Mouse (Mus musculus) stomach, postnatal 0 days (tissue): ENCODE measurements around the gene Cnr2. TPM values are rescaled to one million over a fixed set of nuclear protein-coding genes. Genes with fewer than 3 reads are reported as not detected.
A peak's percentile ranks its signal among the peaks of the same experiment; 100 is the strongest.

Experiments used
- ATAC-seq: fragments of 200-750 bp; cut with Nextera tagmentation; 2 replicates; pipeline ENCODE4 v1.8.0; 2017; ENCODE audit not compliant: low FRiP score, low TSS enrichment
- DNase-seq: peaks from one replicate; pipeline ENCODE4 v3.0.0-alpha.2; 2016; ENCODE audit warnings: low spot score
- H3K27ac ChIP-seq: fragments of 300-500 bp; sonication (generic); replicated peaks from 2 replicates; pipeline ENCODE4 v1.5.1; 2014; ENCODE audit warnings: mild to moderate bottlenecking, control low read depth
- H3K27me3 ChIP-seq: fragments of 300-500 bp; sonication (generic); 2 replicates; pipeline ENCODE4 v1.6.1; 2014; ENCODE audit warnings: low read length; ENCODE audit not compliant: control insufficient read depth, insufficient read depth
- H3K36me3 ChIP-seq: fragments of 300-500 bp; sonication (generic); 2 replicates; pipeline ENCODE4 v1.6.1; 2014; ENCODE audit warnings: low read length, mixed read lengths; ENCODE audit not compliant: control insufficient read depth, insufficient read depth
- H3K4me1 ChIP-seq: fragments of 300-500 bp; sonication (generic); replicated peaks from 2 replicates; pipeline ENCODE4 v1.6.1; 2014; ENCODE audit warnings: antibody characterized with exemption; ENCODE audit not compliant: control insufficient read depth, insufficient read depth
- H3K4me2 ChIP-seq: fragments of 300-500 bp; sonication (generic); replicated peaks from 2 replicates; pipeline ENCODE4 v1.6.1; 2014; ENCODE audit warnings: low read depth, mild to moderate bottlenecking, control low read depth, moderate library complexity
- H3K4me3 ChIP-seq: fragments of 300-500 bp; sonication (generic); 2 replicates; pipeline ENCODE4 v1.5.1; 2014; ENCODE audit warnings: low read depth, low read length, control low read depth
- H3K9ac ChIP-seq: fragments of 300-500 bp; sonication (generic); 2 replicates; pipeline ENCODE4 v1.6.1; 2014; ENCODE audit warnings: mild to moderate bottlenecking, low read length, control low read depth, mixed read lengths
- H3K9me3 ChIP-seq: fragments of 300-500 bp; sonication (generic); 2 replicates; pipeline ENCODE4 v1.6.1; 2016; ENCODE audit warnings: low read length; ENCODE audit not compliant: control insufficient read depth
- CTCF ChIP-seq: IDR thresholded peaks from 2 replicates; pipeline ENCODE4 v1.5.1; 2016; ENCODE audit warnings: antibody characterized with exemption, low read depth, mild to moderate bottlenecking, moderate library complexity
- EP300 ChIP-seq: optimal IDR thresholded peaks from 2 replicates; pipeline ENCODE3; 2016; ENCODE audit warnings: antibody characterized with exemption
- WGBS: fragments of 180-500 bp; shearing (Covaris S2); extraction: QIAGEN DNeasy Blood & Tissue Kit; methylation state at CpG from one replicate; pipeline ENCODE4 v1.1.7; 2014; 5-methylcytosine and 5-hydroxymethylcytosine counted together
- polyA plus RNA-seq: library from polyadenylated mRNA; unstranded; fragments of >200 nt; fragmentation: Nextera tagmentation; extraction: Ambion mirVana; gene quantifications from 2 replicates; pipeline ENCODE4 v1.2.1, GENCODE M21; 2015

The Cnr2 gene
- polyA plus RNA-seq, 1 experiment from 2014 or later = 0.11 TPM

GRCm38 (mm10) chr4:135951505-135951904 is 56.3 kb downstream of the Cnr2 start:
- peaks cover 7% of the 10 kb centered on the region for H3K36me3 ChIP-seq
- ATAC-seq = no peak
- DNase-seq = no peak
- H3K9ac ChIP-seq = no peak overlapping the region
- H3K9me3 ChIP-seq = no peaks in the 10 kb centered on the region
- WGBS = 97% methylated on average over 3 of the region's 3 CpGs
- no peaks in the 10 kb centered on the region for H3K27me3 ChIP-seq
- no peak overlapping the region for H3K4me3 ChIP-seq
- no peak overlapping the region for H3K27ac ChIP-seq
- no peak overlapping the region for H3K4me2 ChIP-seq
- 0 out of 2 replicates have a peak, but pooled peaks cover 2% of the 10 kb centered on the region for H3K4me1 ChIP-seq
- TF ChIP-seq CTCF = peak; percentile 56
- no peak for TF ChIP-seq EP300

GRCm38 (mm10) chr4:135953179-135953578 is 58.0 kb downstream of the Cnr2 start:
- no peak overlapping the region for H3K27ac ChIP-seq
- peaks cover 13% of the 10 kb centered on the region for H3K36me3 ChIP-seq
- H3K9me3 ChIP-seq = no peaks in the 10 kb centered on the region
- H3K9ac ChIP-seq = no peak overlapping the region
- no peak overlapping the region for H3K4me3 ChIP-seq
- no peaks in the 10 kb centered on the region for H3K27me3 ChIP-seq
- TF ChIP-seq CTCF = no peak
- TF ChIP-seq EP300 = no peak
- H3K4me1 ChIP-seq = 0 out of 2 replicates have a peak, but pooled peaks cover under 1% of the 10 kb centered on the region
- H3K4me2 ChIP-seq = no peak overlapping the region
- DNase-seq = peak; percentile 73
- 68% methylated on average over 3 of the region's 3 CpGs for WGBS
- ATAC-seq = peak; percentile 63

DNA sequence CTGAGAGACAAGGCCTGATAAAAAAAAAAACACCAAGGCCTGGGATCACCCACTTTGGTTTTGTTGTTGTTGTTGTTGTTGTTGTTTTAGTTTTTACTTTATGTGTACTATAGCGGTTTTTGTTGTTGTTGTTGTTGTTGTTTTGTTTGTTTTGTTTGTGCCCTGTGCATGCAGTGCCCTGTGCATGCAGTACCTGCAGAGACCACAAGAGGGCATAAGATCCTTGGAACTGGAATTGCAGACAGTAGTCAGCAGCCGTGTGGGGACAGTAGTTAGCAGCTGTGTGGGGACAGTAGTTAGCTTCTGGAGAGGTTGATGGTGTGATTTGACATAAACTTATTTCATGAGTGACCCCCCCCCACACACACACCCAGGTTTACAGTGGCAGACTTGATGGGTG is 59.0 kb downstream of the Cnr2 start:
- Histone ChIP-seq H3K27me3 (no peaks in the 10 kb centered on the region), H3K9ac (no peak overlapping the region), H3K36me3 (peaks cover 13% of the 10 kb centered on the region), H3K9me3 (no peaks in the 10 kb centered on the region), H3K27ac (no peak overlapping the region), H3K4me2 (no peak overlapping the region), H3K4me3 (no peak overlapping the region), H3K4me1 (no peaks in the 10 kb centered on the region)
- TF ChIP-seq CTCF (peak; percentile 97), EP300 (no peak)
- peak; percentile 85 for DNase-seq
- no peak for ATAC-seq
- 13% methylated on average over 2 of the region's 2 CpGs for WGBS

GRCm38 (mm10) chr4:135955886-135956285 is 60.7 kb downstream of the Cnr2 start:
- WGBS = 76% methylated on average over 9 of the region's 9 CpGs
- TF ChIP-seq EP300 (no peak), CTCF (no peak)
- DNase-seq (no peak), ATAC-seq (no peak)
- Histone ChIP-seq H3K27ac (no peak overlapping the region), H3K4me3 (no peak overlapping the region), H3K4me1 (no peaks in the 10 kb centered on the region), H3K9me3 (no peaks in the 10 kb centered on the region), H3K27me3 (no peaks in the 10 kb centered on the region), H3K36me3 (peaks cover 17% of the 10 kb centered on the region), H3K4me2 (no peak overlapping the region), H3K9ac (no peak overlapping the region)

- no peaks in the 10 kb centered on the region for H3K4me1 ChIP-seq
- peaks cover 17% of the 10 kb centered on the region for H3K36me3 ChIP-seq
- ATAC-seq (peak; percentile 80), DNase-seq (peak; percentile 90)
- no peak overlapping the region for H3K9ac ChIP-seq
- H3K4me3 ChIP-seq = no peak overlapping the region
- no peak for TF ChIP-seq EP300
- no peak for TF ChIP-seq CTCF
- peak overlapping the region; percentile 80 for H3K27ac ChIP-seq
- 52% methylated on average over 8 of the region's 8 CpGs for WGBS
- no peak overlapping the region for H3K4me2 ChIP-seq
- H3K27me3 ChIP-seq = no peaks in the 10 kb centered on the region
- H3K9me3 ChIP-seq = no peaks in the 10 kb centered on the region
These were observed 63.2 kb downstream of the Cnr2 start for GRCm38 (mm10) chr4:135958354-135958753.

- TF ChIP-seq CTCF (peak; percentile 95), EP300 (no peak)
- Histone ChIP-seq H3K36me3 (peaks cover 13% of the 10 kb centered on the region), H3K4me2 (no peak overlapping the region), H3K27ac (no peak overlapping the region), H3K4me3 (no peak overlapping the region), H3K4me1 (no peaks in the 10 kb centered on the region), H3K9me3 (no peaks in the 10 kb centered on the region), H3K9ac (no peak overlapping the region), H3K27me3 (no peaks in the 10 kb centered on the region)
- no peak for ATAC-seq
- peak; percentile 91 for DNase-seq
- 31% methylated on average over 5 of the region's 5 CpGs for WGBS
These were observed 65.5 kb downstream of the Cnr2 start for GRCm38 (mm10) chr4:135960717-135961116.
